Mouse (Mus musculus) gastrocnemius, postnatal 36 days (tissue): ENCODE results near the gene Gpr61. TPM values are rescaled to one million over a fixed set of nuclear protein-coding genes. Genes with fewer than 3 reads are reported as not detected.

Source experiments
- DNase-seq, 2 experiments: peaks; one replicate each; pipeline ENCODE4 v3.0.0; 2022
- intact Hi-C: fragments of 180-260 bp; cut with DNase I; formaldehyde crosslinking; loops from one replicate; pipeline ENCODE4 v1.15.1; 2025
- total RNA-seq, 2 experiments: library from RNA; stranded (reverse); gene quantifications; 2 replicates each; pipeline ENCODE4 v1.2.3; 2021

Gpr61 gene
- total RNA-seq, 2 experiments from 2014 or later = not detected

DNA sequence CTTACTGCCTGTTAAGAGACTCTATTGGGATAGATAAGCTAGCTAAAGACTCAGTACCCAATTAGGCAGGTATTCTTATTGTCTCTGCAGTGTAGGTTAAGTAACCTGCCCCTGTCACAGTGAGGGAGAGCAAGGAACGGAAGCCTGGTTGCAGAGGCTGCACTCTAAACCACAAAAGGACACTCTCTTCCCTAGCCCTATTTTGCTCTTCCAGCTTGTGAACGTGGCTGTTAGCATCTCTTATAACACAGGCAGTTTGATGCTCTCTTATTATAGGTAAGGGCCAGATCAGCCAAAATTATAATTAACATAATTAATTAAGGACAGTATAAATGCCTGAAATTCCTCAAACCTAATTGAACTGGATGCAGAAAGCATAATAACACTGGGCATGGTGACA, 25.8 kb upstream of the Gpr61 start:
- intact Hi-C loops = no loop called here
- DNase-seq = no peak

DNA sequence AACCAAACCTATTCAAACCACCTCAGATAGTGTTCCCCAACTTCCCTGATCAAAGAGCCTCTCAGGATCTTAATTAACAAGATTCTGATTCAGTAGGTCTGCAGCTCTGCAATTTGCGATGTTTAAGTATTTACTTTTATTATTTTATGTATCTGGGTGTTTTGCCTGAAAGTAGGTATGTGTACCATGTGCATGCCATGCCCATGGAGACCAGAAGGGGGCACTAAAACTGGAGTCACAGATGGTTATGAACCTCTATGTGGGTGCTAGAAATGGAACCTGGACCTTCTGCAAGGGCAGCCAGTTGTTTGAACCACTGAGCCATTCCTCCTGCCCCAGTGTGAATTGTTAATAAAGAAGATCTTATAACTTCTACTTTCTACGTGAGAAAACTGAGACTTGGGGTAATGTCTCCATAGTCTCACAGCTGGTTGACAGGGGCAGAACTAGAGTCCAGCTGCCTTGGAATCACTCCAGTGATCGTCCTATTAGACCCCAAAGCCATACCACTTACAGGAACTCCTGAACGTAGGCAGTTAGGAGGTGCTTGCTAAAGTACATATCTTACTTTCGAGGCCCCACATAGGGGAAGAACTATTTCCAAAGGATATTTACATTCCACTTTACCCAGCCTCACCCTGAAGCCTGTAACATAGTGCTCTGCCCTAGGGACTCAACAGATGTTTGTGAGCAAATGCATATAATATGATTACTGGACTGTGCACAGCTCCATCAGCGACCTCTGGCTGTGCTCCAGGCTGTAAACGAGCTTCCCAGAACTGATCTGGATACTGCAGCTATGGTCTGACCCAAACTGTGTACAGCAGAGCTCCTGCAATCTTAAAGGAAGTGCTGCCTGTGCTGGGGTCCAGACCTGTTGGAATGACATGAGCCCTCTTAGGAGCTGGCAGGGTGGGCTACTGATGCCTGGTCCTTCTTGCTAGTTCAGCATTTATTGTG, 24.4 kb upstream of the Gpr61 start:
- no peak for DNase-seq
- intact Hi-C loops = no loop called here

DNA sequence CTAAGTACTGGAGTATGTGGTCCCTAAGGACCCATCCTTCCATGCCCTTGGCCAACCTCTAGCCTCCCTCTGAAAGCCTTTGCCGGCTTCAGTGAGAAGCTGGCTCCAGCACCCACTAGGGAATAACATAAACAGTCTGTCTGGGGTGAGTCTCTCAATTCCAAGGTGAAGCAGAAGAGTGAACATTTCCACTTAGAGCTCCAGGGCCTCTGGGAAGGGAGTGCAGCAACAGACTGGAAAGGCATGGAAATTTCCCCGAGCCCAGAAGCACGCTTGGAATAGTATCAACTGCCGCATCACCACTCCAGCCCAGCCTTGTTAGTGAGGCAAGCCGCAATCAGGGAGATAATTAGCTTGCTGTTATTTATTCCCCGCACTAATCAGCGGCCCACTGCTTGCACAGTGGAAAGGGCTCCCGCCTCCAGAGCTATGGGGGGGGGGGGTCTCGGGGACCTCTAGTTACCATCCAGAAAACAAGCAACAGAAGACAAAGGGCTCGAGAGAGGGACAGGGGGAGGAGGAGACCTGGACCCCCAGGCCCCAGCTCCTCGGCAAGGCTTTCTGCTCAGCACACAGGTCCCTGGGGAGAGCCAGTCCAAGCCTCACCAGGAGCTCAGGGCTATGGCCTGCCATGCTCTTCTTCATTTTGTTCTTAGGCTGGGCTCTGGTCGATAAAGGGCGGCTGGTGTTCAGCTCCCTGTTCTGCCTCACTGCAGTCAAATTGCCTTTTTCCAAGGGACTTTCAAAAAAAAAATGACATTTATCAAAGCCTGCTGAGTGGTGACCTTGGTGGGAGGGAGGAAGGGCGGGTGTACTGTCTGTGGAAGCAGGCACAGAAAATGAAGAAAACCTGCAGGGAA, 20.2 kb upstream of the Gpr61 start:
- intact Hi-C loops = no loop called here
- peak in 1 of 2 experiments; percentile 43 for DNase-seq

DNA sequence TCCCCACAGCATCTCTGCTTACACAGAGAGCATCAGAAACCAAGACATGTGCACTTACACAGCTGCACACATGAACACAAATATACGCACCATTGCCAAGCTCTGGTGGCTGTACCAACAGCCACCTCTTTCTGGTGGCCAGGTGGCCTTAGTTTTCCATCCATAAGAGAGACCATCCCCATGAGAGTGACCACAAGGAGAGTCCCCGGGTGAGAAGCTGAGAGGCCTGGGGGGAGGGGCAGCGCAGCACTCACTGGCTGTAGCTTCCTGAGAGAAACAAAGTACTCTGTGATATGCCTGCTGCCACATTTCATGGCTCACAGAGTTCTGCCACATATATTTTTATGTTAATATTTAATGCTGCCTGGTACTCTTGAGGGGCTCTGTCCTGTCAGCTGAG, 14.5 kb upstream of the Gpr61 start:
- intact Hi-C loops = loop anchor here (10.0 kb wide), 1 partner anchor 216 kb away; the partner anchor contains the start of gene Psrc1
- no peak for DNase-seq

DNA sequence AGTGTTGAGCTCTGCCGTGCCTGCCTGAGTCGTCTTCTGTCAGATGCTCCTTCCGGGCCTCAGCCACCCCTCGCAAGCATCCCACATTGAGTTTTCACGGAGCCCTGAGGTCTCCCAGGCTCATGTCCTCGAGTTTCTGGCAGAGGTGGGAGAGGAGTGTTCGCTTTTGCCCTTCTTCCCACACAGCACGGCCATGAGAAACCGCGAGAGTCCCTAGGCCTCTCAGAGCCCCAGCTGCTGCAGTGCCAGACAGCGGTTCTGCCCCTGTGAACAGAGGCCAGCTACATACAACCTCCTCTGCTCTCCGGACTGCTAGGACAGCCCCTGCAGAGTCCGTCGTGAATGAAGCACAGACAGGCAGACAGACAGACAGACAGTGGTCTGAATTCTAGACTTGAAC, 12.8 kb upstream of the Gpr61 start:
- no peak for DNase-seq
- intact Hi-C loops = loop anchor here (10.0 kb wide), 1 partner anchor 217 kb away; the partner anchor contains the start of gene Psrc1

DNA sequence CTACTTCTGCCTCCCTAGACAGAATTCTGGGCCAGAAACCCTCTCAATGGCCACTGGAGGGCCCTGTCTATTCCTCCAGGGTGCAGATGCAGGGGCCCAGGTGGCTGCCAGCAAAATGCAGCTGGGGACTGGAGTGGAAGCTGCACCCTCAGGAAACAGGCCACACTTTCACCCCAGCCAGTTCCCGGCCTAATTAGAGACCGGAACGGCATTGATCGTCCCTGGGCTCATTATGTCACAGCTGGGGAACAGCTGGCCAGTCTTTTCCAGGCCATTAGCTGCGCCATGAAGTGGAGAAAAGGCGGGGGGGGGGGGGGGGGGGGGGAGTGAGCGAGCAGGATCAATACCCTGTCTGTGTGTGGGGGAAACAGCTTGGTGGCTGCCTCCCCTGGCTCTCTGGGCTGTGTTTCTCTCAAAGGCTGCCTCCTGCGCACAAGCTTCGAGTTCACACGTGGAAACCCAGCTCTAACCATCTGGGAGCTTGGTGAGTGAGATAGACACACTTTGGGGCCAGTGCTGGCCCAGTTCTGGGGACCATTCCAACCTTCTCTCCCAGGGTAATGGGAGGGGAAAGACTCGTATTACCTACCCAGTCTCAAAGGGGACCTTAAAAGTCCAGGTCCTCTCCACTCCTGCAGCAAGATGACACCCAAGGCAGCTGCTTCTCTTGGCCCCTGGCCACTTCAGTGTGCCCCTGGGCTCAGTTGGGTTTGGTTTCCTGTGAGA, 12.0 kb upstream of the Gpr61 start:
- DNase-seq = peak; percentile 53 to 55

DNA sequence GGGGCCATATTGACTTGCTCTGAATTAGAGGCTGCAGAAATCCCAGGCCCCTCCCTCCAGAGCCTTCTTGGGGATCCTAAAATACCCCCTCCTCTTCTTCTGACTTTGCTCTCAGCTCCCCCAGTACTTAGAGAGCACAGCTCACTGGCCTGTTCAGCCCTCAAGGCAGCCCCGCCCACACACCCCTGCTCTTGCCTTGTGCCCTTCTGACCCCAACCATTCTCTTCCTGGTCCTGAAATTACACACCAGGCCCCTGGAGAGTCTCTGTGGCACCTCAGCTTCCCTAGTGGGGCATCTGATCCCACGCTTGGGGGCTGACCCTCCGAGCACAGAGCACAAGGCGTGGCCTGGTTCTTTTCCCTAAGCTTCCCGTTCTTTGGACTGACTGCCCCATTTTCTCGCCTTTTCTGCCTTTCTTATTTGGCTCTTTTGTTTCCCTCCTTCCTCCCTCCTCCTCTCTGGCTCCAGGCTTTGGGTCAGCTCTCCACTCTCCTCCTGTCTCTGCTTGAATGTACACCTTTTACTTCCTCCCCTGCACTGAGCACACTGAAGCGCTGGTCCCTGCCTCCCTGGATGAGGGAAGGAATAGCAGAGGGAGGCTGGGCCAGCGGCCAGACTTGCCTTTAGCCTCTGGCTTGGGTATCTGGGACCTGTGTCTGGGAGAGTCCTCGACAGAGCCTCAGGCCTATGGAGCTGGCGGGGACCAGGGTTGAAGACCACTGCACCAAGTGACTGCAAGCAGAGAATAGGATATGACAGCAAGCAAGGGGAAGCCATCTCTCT, 11.0 kb upstream of the Gpr61 start:
- intact Hi-C loops = loop anchor here (10.0 kb wide), 1 partner anchor 219 kb away; the partner anchor contains the start of gene Psrc1
- no peak for DNase-seq

More for the DNA sequence above, 12.0 kb upstream of the Gpr61 start:
- intact Hi-C loops = loop anchor here (10.0 kb wide), 1 partner anchor 218 kb away; the partner anchor contains the start of gene Psrc1

DNA sequence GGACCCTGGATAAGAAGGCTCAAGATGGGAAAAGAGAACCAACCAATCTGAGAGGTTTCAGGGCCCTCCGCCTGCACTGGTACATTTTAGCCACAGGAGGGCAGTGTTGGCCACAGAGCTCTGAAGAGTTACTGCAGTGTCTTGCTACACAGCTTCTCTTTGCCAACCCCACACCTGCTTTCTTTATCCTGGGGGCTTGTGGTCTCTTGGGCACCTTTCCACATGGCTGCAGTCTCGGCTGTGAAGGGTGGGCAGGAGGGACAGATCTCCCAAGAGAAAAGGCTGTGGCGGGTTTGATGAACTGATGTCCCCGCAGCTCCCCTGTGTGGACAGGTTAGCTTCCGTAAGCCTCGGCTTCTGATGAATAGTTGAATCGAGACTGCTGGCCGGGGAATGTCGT, 10.1 kb upstream of the Gpr61 start:
- DNase-seq = peak; percentile 71 to 82
- intact Hi-C loops = loop anchor here (1.0 to 10.0 kb wide), 2 partner anchors 39 to 220 kb away; partner anchors contain the start of gene Psrc1

DNA sequence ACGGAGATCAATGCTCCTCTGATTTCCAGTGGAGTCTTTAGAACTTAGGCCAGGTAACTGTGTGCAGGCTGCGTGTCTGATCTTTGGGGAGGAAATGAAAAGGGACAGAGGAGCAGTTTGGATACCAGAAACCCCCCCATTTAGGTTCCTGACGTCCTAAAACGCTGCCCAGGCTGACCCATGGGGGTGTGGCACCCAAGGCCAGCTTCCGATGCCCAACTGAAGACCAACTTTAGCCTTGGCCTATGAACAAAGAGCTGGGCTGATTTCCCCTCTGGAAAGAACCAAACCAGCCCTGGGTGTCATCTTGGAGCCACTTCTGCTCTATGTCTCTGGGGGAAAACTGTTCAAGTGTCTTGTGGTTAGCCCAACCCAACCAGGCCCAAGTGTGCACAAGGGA, 9.4 kb upstream of the Gpr61 start:
- DNase-seq = no peak
- intact Hi-C loops = loop anchor here (1.0 to 10.0 kb wide), 2 partner anchors 40 to 221 kb away; partner anchors contain the start of gene Psrc1

DNA sequence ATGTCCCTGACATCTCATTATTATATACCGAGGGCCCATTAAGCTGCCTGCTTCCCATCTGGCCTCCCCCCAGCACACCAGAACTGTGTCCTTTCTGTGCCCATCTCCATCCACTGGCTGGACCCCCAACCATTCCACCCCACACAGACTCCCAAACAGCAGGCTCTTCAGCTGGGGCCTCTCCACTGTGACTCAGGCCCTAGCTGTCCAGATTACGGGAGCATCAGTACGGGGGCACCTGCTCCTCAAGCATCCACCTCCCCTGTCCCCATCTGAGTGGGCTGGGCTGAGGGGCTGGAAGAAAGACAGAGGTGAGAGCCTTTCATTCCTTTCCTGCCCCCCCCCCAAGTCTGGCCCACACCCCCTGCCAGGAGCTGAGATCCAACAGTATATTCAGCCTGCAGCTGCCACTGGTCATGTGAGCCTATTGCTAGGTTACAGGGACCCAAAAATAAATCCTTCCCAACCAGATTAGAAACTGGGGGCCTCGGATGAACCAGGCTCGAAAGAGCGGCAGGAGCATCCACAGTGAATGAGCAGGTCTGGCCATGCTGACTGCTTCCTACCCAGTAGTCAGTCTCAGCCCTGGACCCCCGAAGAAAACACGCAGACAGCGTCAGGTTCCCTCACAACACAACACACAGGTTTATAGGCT, 3.8 kb upstream of the Gpr61 start:
- intact Hi-C loops = no loop called here
- no peak for DNase-seq

DNA sequence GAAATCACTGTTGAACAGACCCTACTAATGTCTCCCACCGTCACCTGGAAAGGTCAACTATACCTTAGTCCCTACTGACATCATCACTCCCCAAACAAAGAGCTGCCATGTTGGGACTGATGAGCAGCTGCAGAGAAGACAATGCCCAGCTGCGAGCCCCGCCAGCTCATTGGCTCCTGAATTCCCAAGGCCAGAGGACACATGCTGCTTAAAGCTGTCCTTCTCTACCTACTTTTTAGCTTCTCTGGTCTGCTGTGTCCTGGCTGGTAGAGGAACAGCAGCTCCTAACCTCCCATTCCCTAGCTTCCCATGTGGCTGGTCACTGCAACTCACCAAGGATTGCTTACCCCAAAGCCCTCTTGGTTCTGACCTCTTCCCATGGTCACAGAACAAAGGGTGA, 2.4 kb downstream of the Gpr61 start:
- DNase-seq = no peak
- intact Hi-C loops = loop anchor here (5.0 kb wide), 1 partner anchor 200 kb away; no protein-coding TSS in a partner anchor

DNA sequence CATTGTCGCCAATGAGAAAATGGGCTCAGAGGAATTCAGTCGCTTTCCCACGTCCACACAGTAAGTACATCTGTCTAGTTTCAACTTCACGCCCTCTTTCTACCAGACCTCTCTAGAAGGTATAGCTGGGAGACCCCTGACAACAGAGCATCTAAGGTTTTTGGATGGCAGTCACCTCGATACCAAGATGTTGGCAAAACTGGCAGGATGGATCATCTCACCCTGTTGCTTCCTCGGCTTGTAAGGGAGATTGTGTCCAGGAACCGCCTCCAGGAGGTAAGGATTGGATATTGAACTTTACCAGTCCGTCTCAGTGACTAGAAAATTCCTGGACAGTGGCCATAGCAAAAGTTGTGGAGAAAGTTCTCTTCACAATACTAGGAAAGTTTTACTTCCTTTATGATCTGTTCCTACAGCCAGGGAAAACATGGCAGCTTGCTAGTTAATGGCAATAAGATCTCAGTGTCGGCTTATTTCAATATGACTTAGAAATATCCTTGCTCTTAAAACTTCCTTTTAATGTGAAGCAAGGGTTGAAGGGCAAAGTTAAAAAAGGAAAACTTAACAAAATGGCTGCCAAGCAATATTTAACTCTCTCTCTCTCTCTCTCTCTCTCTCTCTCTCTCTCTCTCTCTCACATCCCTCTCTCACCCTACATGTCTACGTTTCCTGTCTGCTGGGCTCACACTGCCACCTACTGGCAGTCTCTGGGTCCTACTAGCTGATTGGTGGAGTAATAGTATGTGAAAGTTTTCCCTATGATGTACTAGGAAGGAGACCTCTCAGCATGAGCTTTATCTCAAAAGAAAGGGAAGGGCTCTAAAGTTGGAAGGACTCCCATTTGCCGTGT, 7.1 kb downstream of the Gpr61 start:
- DNase-seq = peak; percentile 82 to 86
- intact Hi-C loops = loop anchor here (10.0 kb wide), 1 partner anchor 213 kb away; the partner anchor contains the start of gene Gstm7

DNA sequence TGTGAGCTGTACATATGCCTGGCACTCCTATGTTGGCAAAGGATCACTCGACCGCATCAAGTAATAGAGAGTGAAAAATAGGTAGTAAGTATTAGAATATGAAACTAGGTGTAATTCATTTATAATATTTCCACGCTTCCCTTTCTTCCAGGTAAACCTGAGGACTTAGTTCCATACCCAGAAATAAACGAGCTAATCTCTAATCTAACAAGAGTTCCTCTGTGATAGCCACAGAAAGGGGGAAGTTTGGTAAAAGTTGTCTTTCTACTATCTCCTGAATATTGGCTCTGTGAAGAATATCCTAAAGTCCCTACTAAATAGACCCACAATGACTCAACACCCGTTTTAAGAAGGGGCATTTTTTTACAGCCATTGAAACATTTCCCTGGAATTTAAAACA, 8.0 kb downstream of the Gpr61 start:
- intact Hi-C loops = loop anchor here (10.0 kb wide), 1 partner anchor 212 kb away; the partner anchor contains the start of gene Gstm7
- DNase-seq = no peak

DNA sequence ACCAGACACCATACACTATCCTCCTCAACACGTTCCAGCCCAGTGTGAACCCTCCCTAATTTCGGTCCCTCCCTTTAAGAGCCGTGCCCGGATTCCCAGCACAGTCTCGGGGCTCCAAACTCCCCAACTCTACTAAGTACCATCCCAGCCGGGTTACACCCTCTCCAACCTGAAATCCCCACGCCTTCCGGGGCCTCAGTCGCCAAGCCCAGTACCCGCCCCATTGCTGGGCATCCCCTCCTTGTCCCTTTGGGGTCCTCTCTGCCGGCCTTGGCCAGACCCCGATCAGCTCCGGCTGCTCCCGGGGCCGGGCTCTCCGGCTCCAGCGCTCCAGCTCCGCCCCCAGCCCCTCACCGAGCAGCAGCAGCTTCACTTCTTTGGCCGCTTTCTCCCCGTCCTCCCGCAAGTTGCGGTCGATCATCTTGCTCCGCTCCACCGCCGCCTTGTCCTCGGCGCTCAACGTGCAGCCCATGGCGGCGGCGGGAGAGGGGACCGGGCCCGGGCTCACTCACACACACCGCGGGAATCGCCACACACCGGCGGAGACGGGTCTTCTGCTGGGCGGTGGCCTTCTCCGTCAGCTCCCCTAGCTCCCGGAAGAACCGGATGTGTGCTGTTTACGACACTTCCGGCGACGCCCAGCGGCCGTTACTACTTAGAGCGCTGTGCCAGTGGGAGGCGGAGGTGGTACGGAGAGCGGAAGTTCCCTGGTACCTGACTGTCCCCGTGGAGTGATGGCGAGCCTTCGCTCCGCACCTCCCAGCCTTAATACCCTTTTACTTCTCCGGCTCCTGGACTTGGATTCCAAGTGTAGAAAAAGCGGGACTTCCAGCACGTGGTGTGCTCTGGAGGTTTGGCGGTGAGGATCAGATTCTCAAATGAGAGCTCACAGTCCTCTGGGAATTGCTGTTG, 8.9 kb downstream of the Gpr61 start, which contains the start of gene Gnai3:
TSS of gene Gnai3 (minus strand) at position 613 of the 912 bp plus-strand sequence.
- intact Hi-C loops = loop anchor here (10.0 kb wide), 1 partner anchor 211 kb away; the partner anchor contains the start of gene Gstm7
- DNase-seq = peak; percentile 85 to 86

DNA sequence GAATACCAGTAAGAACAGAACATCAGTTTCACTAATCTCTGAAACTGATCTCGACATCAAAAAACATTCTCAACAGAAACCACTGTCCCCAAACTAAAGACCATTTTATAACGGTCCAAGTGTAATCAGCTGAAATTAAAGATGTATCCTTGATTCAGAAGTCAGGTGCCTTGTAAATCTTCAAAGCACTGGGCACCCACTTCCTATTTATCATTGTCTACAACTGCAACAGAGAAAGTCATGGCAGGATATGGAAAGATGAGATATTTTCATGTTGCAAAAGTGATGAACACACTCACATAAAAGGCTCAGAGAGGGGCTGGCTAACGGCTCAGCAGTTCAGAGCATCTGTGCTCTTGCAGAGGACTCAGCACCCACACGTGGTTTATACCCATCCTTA, 13.9 kb downstream of the Gpr61 start:
- no peak for DNase-seq
- intact Hi-C loops = loop anchor here (10.0 kb wide), 1 partner anchor 206 kb away; the partner anchor contains the start of gene Gstm7

DNA sequence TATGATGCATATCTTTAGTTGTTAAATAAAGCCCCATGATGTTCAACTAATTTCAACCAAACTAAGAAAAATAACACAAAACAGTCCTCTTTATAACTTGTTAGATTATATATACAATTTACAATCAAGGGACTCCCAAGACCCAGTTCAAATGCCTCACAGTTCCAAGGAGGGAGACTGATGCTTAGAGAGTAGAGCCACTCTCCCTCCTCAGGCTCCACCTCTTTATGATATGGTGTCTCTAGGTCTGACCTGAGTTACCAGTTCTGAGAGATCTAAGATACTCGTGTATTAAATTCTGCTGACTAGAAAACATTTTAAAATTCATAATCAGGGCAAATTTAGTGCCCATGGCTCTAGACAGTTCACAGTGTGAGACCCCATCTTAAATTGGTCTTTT, 15.6 kb downstream of the Gpr61 start:
- no peak for DNase-seq
- intact Hi-C loops = no loop called here
